Mouse (Mus musculus): ENCODE data around the gene A830018L16Rik.
"Not testable (repeated sequence)": the region's sequence is repeated elsewhere in the genome, so short reads cannot be mapped to it uniquely, and the experiment has no call there.

The A830018L16Rik gene

DNA sequence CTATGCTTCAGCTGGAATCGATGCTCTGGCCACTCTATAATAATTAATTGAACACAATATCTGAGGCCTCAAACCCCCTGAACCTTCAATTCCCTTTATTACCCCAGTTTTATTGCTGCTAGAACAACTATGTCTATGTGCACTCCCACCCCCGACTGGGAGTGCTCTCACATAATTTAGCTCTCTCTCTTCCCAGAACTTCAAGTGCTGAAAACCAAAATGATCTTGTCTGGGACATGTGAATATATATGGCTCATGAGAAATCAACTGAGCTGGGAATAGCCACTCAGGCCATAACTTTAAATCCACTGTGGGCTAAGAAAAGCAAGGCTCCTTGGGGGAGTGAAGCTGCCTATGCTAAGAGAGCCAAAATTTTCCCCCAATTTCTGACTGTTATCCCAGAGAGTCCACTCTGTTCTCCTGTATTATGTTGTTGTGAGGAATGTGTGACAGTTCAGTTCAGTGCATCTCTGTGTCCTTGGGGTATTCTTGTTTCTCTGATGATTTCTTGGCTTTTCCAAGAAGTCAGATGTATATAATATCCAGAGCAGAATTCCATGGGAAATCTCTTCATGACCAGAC is 582.5 kb downstream of the A830018L16Rik start:
- DNase-seq (ENCODE audit: extremely low spot score, low read depth, low spot score): no peak

DNA sequence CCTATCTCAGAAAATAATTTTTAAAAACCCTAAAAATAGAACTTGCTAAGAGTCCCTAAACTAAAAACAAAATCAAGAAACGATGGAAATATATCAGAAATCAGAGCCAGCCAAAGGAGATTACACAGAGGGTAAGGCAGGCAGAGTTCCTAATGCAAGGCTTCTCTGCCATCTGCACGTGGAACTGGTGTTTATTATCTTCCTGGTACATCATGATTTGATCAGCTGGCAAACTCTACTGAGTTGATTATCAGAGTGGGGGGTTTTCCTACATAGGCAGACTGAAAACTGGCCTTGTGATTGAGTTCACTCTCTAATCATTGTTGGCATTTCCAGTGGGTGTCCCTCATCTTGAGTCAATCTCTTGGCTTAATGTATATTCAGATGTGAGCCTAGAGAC is 583.7 kb downstream of the A830018L16Rik start:
- no peak for DNase-seq (ENCODE audit: extremely low spot score, low read depth, low spot score)

DNA sequence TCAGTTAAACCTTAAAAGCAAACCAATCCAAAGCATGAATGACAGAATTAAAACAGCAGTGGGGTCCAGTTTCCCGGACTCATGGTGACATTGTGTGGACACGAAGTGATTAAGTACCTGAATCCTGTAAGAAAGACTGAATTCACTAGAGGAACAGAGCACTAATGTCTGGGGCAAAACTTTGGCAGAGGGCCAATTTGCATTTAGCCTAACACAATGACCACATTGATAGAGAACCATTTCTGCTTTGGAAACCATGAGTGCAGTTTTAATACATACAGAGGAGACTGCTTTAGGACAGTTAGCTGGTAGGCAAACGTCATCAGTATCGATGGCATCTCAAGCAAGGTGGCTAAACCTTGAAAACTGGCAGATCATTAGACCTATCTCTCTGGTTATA is 586.7 kb downstream of the A830018L16Rik start:
- DNase-seq (ENCODE audit: extremely low spot score, low read depth, low spot score): no peak

DNA sequence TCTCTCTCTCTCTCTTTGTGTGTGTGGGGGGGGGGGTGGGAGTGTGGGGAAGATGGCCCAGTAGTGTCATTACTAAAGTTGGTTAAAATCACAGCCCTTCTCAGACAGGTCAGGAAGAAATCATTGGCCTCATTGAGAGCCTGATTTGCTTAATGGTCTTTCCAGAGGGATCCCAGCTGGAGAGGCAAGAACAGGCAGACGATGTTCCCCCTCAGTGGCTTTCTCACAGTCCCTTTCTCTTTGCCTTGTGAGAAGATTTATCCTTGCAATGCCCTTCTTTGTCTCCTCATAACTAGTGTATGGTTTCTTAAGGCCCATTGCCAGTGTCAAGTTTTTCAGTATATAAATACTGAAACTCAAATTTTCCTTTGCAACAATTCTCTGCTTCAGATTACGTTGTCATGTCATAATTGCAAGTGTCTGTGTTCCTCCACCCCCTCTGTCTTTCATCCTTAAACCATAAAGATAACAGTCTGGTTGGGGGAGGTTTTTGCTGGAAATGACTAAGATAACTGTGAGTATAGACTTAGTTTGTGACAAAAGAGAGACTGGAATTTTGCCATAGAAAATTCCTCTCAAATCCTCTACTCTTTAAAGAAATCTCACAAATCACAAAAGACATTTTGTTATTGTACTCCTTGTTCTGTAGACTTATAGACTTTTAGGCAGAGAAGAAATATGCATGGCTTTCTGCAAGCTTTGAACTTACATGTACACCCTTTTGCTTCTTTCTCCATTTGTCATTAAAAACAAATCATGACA is 595.1 kb downstream of the A830018L16Rik start:
- no peak for DNase-seq (ENCODE audit: extremely low spot score, low read depth, low spot score)

DNA sequence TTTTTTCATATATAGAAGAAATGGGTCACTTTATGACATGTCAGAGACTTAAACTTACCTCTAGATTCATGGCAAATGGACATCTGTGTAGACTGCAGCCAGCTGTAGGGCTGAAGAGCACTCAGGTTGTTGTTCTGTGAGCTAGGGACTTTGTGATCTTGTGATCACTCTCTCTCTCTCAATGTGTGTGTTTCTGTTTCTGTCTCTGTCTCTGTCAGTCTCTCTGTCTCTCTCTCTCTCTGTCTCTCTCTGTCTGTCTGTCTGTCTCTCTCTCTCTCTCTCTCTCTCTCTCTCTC is 595.6 kb downstream of the A830018L16Rik start:
- DNase-seq (ENCODE audit: extremely low spot score, low read depth, low spot score): no peak

DNA sequence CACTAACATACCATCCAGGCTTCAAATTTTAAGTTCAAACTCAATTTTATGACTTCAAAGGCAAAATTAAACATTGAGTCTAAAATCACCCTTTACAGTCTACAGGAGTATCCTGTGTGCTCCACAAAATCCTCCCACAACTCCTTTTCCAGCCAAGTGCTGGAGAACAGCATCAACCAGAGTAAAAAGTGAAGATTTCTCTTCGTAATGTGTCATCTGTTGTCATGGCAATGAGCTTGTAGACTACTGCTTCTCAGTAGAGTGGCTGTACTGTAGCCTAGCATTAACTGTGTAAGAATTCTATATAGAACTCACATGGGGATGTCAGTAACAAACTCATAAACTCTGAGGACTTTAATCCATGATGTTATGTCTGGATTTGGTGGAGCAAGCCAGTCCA is 596.7 kb downstream of the A830018L16Rik start:
- DNase-seq (ENCODE audit: extremely low spot score, low read depth, low spot score): no peak

DNA sequence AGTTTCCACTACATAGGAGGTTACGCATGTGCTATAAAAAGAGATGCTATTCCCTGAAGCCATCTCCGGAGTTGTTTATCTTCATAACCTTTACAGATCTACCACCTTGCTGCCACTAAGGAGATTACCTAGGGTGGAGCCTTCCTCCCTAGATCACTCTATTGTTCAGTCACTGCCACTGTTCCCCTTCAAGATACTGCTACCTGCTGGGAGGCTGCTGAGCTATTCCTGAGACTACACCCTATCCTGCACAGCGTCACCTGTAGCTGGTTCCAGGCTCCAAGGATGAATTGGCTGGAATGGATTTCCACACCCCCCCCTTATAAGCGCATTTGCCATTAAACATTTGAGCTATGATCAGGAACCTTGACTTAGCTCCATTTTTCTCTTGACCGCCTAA is 606.7 kb downstream of the A830018L16Rik start:
- DNase-seq (ENCODE audit: extremely low spot score, low read depth, low spot score): not testable (repeated sequence)

Data from hindlimb bud, embryonic 11.5 days (tissue).